In genomic region chr1:138568434-138569232, GRCm38 (mm10) we compare ENCODE assay signal across 16 mouse cellular contexts. TPM values are rescaled to one million over a fixed set of nuclear protein-coding genes. Genes with fewer than 3 reads are reported as not detected.
DNase-seq lines count a peak whose midpoint lies in the region; ATAC-seq and TF ChIP-seq lines count a peak whose summit lies in the region.
"Had no signal": no experiment of that assay in that cellular context is flagged by ENCODE, and none has a peak within 500 bp of the region (broad histone marks: within the 10 kb centered on the region; RNA-seq: fewer than 3 reads in every experiment).

No protein-coding gene starts in this region.

- no peak for TF ChIP-seq POLR2A in liver, adult 2 months (IDR thresholded peaks at IDR 0.05; ENCODE audit: extremely low read depth, insufficient read depth, low read length)

- H3K79me2 ChIP-seq in liver, adult 2 months (ENCODE audit: control insufficient read depth, insufficient read depth, low read length), result peaks cover 16% of the 10 kb centered on the region; the same call in 1 of the 2 replicates

- DNase-seq in forebrain, embryonic 10.5 days (ENCODE audit: extremely low spot score, low spot score), result no peak
- DNase-seq in hindbrain, postnatal 0 days (ENCODE audit: low spot score), result peak; percentile 51
- DNase-seq in liver, adult 2 months (ENCODE audit: extremely low read depth, low read depth, low spot score), result peak; percentile 74
- DNase-seq in liver, result no peak
- DNase-seq in heart, postnatal 14 days, result peak; percentile 21 to 30
- DNase-seq in yolk sac, embryonic 10.5 days (ENCODE audit: low spot score), result no peak
- DNase-seq: cerebellum, adult 8-10 months; kidney, adult 18-20 months; liver, postnatal 0 days had no signal

- WGBS in forebrain, embryonic 15.5 days, result 62% methylated on average over 6 of the region's 6 CpGs
- WGBS in forebrain, embryonic 10.5 days, result 88% methylated on average over 6 of the region's 6 CpGs
- WGBS in hindbrain, postnatal 0 days, result 62% methylated on average over 6 of the region's 6 CpGs
- 82% methylated on average over 6 of the region's 6 CpGs for WGBS in hindbrain, embryonic 12.5 days
- 66% methylated on average over 6 of the region's 6 CpGs for WGBS in liver, adult 2 months

- H3K4me1 ChIP-seq in forebrain, embryonic 15.5 days, result peaks cover 15% of the 10 kb centered on the region
- H3K4me1 ChIP-seq in forebrain, embryonic 10.5 days, result peaks cover 13% of the 10 kb centered on the region
- H3K4me1 ChIP-seq in hindbrain, postnatal 0 days (ENCODE audit: insufficient read depth, low read length), result peaks cover 15% of the 10 kb centered on the region; the same call in 1 of the 2 replicates
- H3K4me1 ChIP-seq in hindbrain, embryonic 12.5 days, result peaks cover 14% of the 10 kb centered on the region
- peaks cover 9% of the 10 kb centered on the region for H3K4me1 ChIP-seq in liver, adult 2 months (ENCODE audit: control insufficient read depth, insufficient read depth, low read length)

- H3K9ac ChIP-seq in forebrain, embryonic 15.5 days (replicated peaks), result no peak overlapping the region
- H3K9ac ChIP-seq in hindbrain, postnatal 0 days (replicated peaks; ENCODE audit: low read length), result no peak overlapping the region
- H3K9ac ChIP-seq in hindbrain, embryonic 12.5 days, result no peak overlapping the region
- no peak overlapping the region for H3K9ac ChIP-seq in liver, adult 2 months (ENCODE audit: low read depth, low read length)
- H3K9ac ChIP-seq: embryonic facial prominence, embryonic 12.5 days; heart, embryonic 15.5 days; hindbrain, embryonic 14.5 days; liver, postnatal 0 days; neural tube, embryonic 13.5 days had no signal

- H3K27me3 ChIP-seq in forebrain, embryonic 15.5 days, result no peaks in the 10 kb centered on the region
- no peaks in the 10 kb centered on the region for H3K27me3 ChIP-seq in forebrain, embryonic 10.5 days (ENCODE audit: poor library complexity, severe bottlenecking)
- H3K27me3 ChIP-seq in hindbrain, postnatal 0 days (ENCODE audit: insufficient read depth, low read length), result no peaks in the 10 kb centered on the region
- H3K27me3 ChIP-seq in hindbrain, embryonic 12.5 days, result no peaks in the 10 kb centered on the region
- no peaks in the 10 kb centered on the region for H3K27me3 ChIP-seq in liver, adult 2 months (ENCODE audit: control insufficient read depth, insufficient read depth, low read length)
- H3K27me3 ChIP-seq: embryonic facial prominence, embryonic 12.5 days; heart, embryonic 15.5 days; neural tube, embryonic 13.5 days had no signal

- no peaks in the 10 kb centered on the region for H3K36me3 ChIP-seq in forebrain, embryonic 15.5 days
- no peaks in the 10 kb centered on the region for H3K36me3 ChIP-seq in forebrain, embryonic 10.5 days (replicated peaks)
- H3K36me3 ChIP-seq in hindbrain, postnatal 0 days (ENCODE audit: insufficient read depth, low read length), result no peaks in the 10 kb centered on the region
- no peaks in the 10 kb centered on the region for H3K36me3 ChIP-seq in hindbrain, embryonic 12.5 days
- H3K36me3 ChIP-seq in liver, adult 2 months (ENCODE audit: control insufficient read depth, insufficient read depth, low read length), result 0 out of 2 replicates have a peak, but pooled peaks cover 2% of the 10 kb centered on the region
- H3K36me3 ChIP-seq: embryonic facial prominence, embryonic 12.5 days; heart, embryonic 15.5 days; midbrain, embryonic 10.5 days; neural tube, embryonic 13.5 days had no signal

- intact Hi-C loops in heart, postnatal 14 days (cut with DNase I), result no loop called here

- H3K4me2 ChIP-seq in forebrain, embryonic 15.5 days (replicated peaks), result no peak overlapping the region
- no peak overlapping the region for H3K4me2 ChIP-seq in hindbrain, postnatal 0 days (ENCODE audit: low read depth, low read length)
- H3K4me2 ChIP-seq in hindbrain, embryonic 12.5 days (replicated peaks), result no peak overlapping the region
- H3K4me2 ChIP-seq: embryonic facial prominence, embryonic 12.5 days; heart, embryonic 15.5 days; hindbrain, embryonic 14.5 days; neural tube, embryonic 13.5 days had no signal

- TF ChIP-seq CTCF in hindbrain, postnatal 0 days (IDR thresholded peaks at IDR 0.05; ENCODE audit: low read depth), result no peak
- no peak for TF ChIP-seq CTCF in liver, adult 2 months (IDR thresholded peaks at IDR 0.05; ENCODE audit: low read depth, low read length)

- no peaks in the 10 kb centered on the region for H3K9me3 ChIP-seq in forebrain, embryonic 15.5 days
- H3K9me3 ChIP-seq in forebrain, embryonic 10.5 days, result no peaks in the 10 kb centered on the region
- no peaks in the 10 kb centered on the region for H3K9me3 ChIP-seq in hindbrain, postnatal 0 days (ENCODE audit: low read length)
- H3K9me3 ChIP-seq in hindbrain, embryonic 12.5 days (replicated peaks), result no peaks in the 10 kb centered on the region
- H3K9me3 ChIP-seq: embryonic facial prominence, embryonic 12.5 days; heart, embryonic 15.5 days; midbrain, embryonic 10.5 days; neural tube, embryonic 13.5 days had no signal

- peak overlapping the region; percentile 62 for H3K27ac ChIP-seq in forebrain, embryonic 15.5 days (replicated peaks)
- no peak overlapping the region for H3K27ac ChIP-seq in forebrain, embryonic 10.5 days
- peak overlapping the region; percentile 2 for H3K27ac ChIP-seq in hindbrain, postnatal 0 days
- H3K27ac ChIP-seq in hindbrain, embryonic 12.5 days, result no peak overlapping the region
- no peak overlapping the region for H3K27ac ChIP-seq in liver, adult 2 months (replicated peaks; ENCODE audit: insufficient read depth, low read depth, low read length)
- H3K27ac ChIP-seq: embryonic facial prominence, embryonic 12.5 days; heart, embryonic 15.5 days; hindbrain, embryonic 14.5 days; midbrain, embryonic 10.5 days; neural tube, embryonic 13.5 days had no signal

- no peak overlapping the region for H3K4me3 ChIP-seq in forebrain, embryonic 15.5 days
- no peak overlapping the region for H3K4me3 ChIP-seq in forebrain, embryonic 10.5 days
- H3K4me3 ChIP-seq in hindbrain, postnatal 0 days (ENCODE audit: low read length), result no peak overlapping the region
- no peak overlapping the region for H3K4me3 ChIP-seq in hindbrain, embryonic 12.5 days
- no peak overlapping the region for H3K4me3 ChIP-seq in liver, adult 2 months (ENCODE audit: insufficient read depth, low read depth, low read length)
- H3K4me3 ChIP-seq: embryonic facial prominence, embryonic 12.5 days; heart, embryonic 15.5 days; midbrain, embryonic 10.5 days; neural tube, embryonic 13.5 days had no signal

- peak; percentile 61 for ATAC-seq in forebrain, embryonic 15.5 days (replicated peaks)
- no peak for ATAC-seq in hindbrain, postnatal 0 days
- ATAC-seq in hindbrain, embryonic 12.5 days (ENCODE audit: low FRiP score), result no peak
- ATAC-seq: liver, postnatal 0 days had no signal

RNA-seq across cellular contexts. Expression of gene Nek7, which starts 51.3 kb away (rescaled TPM):
- 12.1 and 12.4 TPM in 2 replicates for polyA plus RNA-seq in forebrain, embryonic 15.5 days (2015; fragmentation: Nextera tagmentation; extraction: Ambion mirVana)
- 20.6 and 22.0 TPM in 2 replicates for polyA plus RNA-seq in forebrain, embryonic 10.5 days (2016; fragmentation: Nextera tagmentation; extraction: Ambion mirVana)
- 8.2 and 8.8 TPM in 2 replicates for total RNA-seq in hindbrain, postnatal 0 days (2014; rRNA removed)
- 16.3 and 16.5 TPM in 2 replicates for polyA plus RNA-seq in hindbrain, postnatal 0 days (2015; fragmentation: Nextera tagmentation; extraction: Ambion mirVana)
- 23.2 and 24.5 TPM in 2 replicates for polyA plus RNA-seq in hindbrain, embryonic 12.5 days (2016; fragmentation: Nextera tagmentation; extraction: Ambion mirVana)
- 31.5 and 31.7 TPM in 2 replicates for total RNA-seq in liver, adult 2 months (2014; rRNA removed)
- 6.3 and 7.7 TPM in 2 replicates for polyA plus RNA-seq in liver, adult 2 months (2012; rRNA removed)
- total RNA-seq in heart, postnatal 14 days (2021), result 10 to 100 TPM; 61.7 to 67.1 TPM

Comparison
In these comparisons a context has a peak if more than half of its experiments do, and no peak if none do; other contexts are left out.
1. H3K27ac ChIP-seq: peak in forebrain, embryonic 15.5 days (single experiment) and hindbrain, postnatal 0 days (single experiment); none in forebrain, embryonic 10.5 days (single experiment), hindbrain, embryonic 12.5 days (single experiment) and liver, adult 2 months (single experiment).
2. DNase-seq: peak in hindbrain, postnatal 0 days (single experiment), liver, adult 2 months (single experiment) and heart, postnatal 14 days (2 of 2); none in forebrain, embryonic 10.5 days (single experiment), liver (single experiment) and yolk sac, embryonic 10.5 days (single experiment).